Mouse (Mus musculus) MEL (cell line): ENCODE results near the gene Acoxl. TPM values are rescaled to one million over a fixed set of nuclear protein-coding genes. Genes with fewer than 3 reads are reported as not detected.

Experiments
- DNase-seq: peaks from one replicate; pipeline ENCODE4 v3.0.0; 2011; ENCODE audit warnings: low read depth, low spot score
- H3K27ac ChIP-seq: 2 replicates; pipeline ENCODE4 v1.5.1; 2012; ENCODE audit warnings: low read depth, mild to moderate bottlenecking, control low read depth, low read length, moderate library complexity; ENCODE audit not compliant: control insufficient read depth
- H3K27me3 ChIP-seq, 2 experiments: fragments of 150-350 bp in 1 of 2; sonication (generic) in 1 of 2; 2 replicates each; pipeline ENCODE4 v1.6.1; 2012; ENCODE audit warnings: low read length in 2 of 2, mild to moderate bottlenecking in 2 of 2, improper control_type of control experiment in 1 of 2, moderate library complexity in 1 of 2; ENCODE audit not compliant: insufficient read depth in 2 of 2, control insufficient read depth in 1 of 2
- H3K36me3 ChIP-seq, 2 experiments: 2 replicates each; pipeline ENCODE4 v1.6.1; 2012 to 2014; ENCODE audit warnings: low read length in 2 of 2, improper control_type of control experiment in 1 of 2, inconsistent platforms in 1 of 2, mild to moderate bottlenecking in 1 of 2; ENCODE audit not compliant: insufficient read depth in 2 of 2, control insufficient read depth in 1 of 2
- H3K4me1 ChIP-seq, 2 experiments: fragments of 150-350 bp in 1 of 2; sonication (generic) in 1 of 2; 2 replicates each; pipeline ENCODE4 v1.6.1; 2012; ENCODE audit warnings: low read length in 2 of 2, improper control_type of control experiment in 1 of 2, mild to moderate bottlenecking in 1 of 2; ENCODE audit not compliant: insufficient read depth in 2 of 2, control insufficient read depth in 1 of 2
- H3K4me3 ChIP-seq, 2 experiments: fragments of 150-350 bp in 1 of 2; sonication (generic) in 1 of 2; 2 replicates each; pipeline ENCODE4 v1.5.1; 2012; ENCODE audit warnings: low read depth in 2 of 2, low read length in 2 of 2, mild to moderate bottlenecking in 2 of 2, moderate library complexity in 2 of 2, control low read depth in 1 of 2, improper control_type of control experiment in 1 of 2; ENCODE audit not compliant: control insufficient read depth in 1 of 2, insufficient read depth in 1 of 2
- H3K79me2 ChIP-seq: 2 replicates; pipeline ENCODE4 v1.6.1; 2012; ENCODE audit warnings: mild to moderate bottlenecking, low read length, moderate library complexity; ENCODE audit not compliant: control insufficient read depth, poor library complexity, insufficient read depth
- H3K9ac ChIP-seq: 2 replicates; pipeline ENCODE4 v1.6.1; 2012; ENCODE audit warnings: low read depth, mild to moderate bottlenecking, control low read depth, low read length, moderate library complexity; ENCODE audit not compliant: control insufficient read depth, poor library complexity, severe bottlenecking
- H3K9me3 ChIP-seq: fragments of 150-350 bp; sonication (generic); replicated peaks from 2 replicates; pipeline ENCODE4 v1.6.1; 2012; ENCODE audit warnings: mild to moderate bottlenecking, low read length, improper control_type of control experiment, moderate library complexity; ENCODE audit not compliant: insufficient read depth
- BHLHE40 ChIP-seq: IDR thresholded peaks from 2 replicates; pipeline ENCODE4 v1.6.1; 2012; ENCODE audit warnings: low read depth, mild to moderate bottlenecking, inconsistent platforms, low read length, improper control_type of control experiment, borderline replicate concordance
- CHD2 ChIP-seq: IDR thresholded peaks from 2 replicates; pipeline ENCODE4 v1.6.1; 2011; ENCODE audit warnings: low read length, improper control_type of control experiment
- ELF1 ChIP-seq: IDR thresholded peaks from 2 replicates; pipeline ENCODE4 v1.6.1; 2014; ENCODE audit warnings: low read depth, mild to moderate bottlenecking, inconsistent platforms, low read length, improper control_type of control experiment, moderate library complexity
- ETS1 ChIP-seq: IDR thresholded peaks from 2 replicates; pipeline ENCODE4 v1.6.1; 2012; ENCODE audit warnings: low read depth, mild to moderate bottlenecking, inconsistent platforms, low read length, improper control_type of control experiment, moderate library complexity
- KAT2A ChIP-seq: conservative IDR thresholded peaks from 2 replicates; pipeline ENCODE4 v1.6.1; 2012; ENCODE audit warnings: low read depth, low read length, improper control_type of control experiment, inconsistent platforms
- MAFK ChIP-seq: IDR thresholded peaks from 2 replicates; pipeline ENCODE4 v1.6.1; 2011; ENCODE audit warnings: low read depth, mild to moderate bottlenecking, low read length, improper control_type of control experiment, borderline replicate concordance
- MAX ChIP-seq: IDR thresholded peaks from 2 replicates; pipeline ENCODE4 v1.6.1; 2011; ENCODE audit warnings: low read length, improper control_type of control experiment
- MAZ ChIP-seq: IDR thresholded peaks from 2 replicates; pipeline ENCODE4 v1.6.1; 2012; ENCODE audit warnings: low read depth, mild to moderate bottlenecking, inconsistent platforms, low read length, improper control_type of control experiment
- MEF2A ChIP-seq: IDR thresholded peaks from 2 replicates; pipeline ENCODE4 v1.6.1; 2014; ENCODE audit warnings: low read depth, mild to moderate bottlenecking, inconsistent platforms, low read length, improper control_type of control experiment; ENCODE audit not compliant: poor library complexity, insufficient replicate concordance, severe bottlenecking; ENCODE audit errors: extremely low read depth
- MXI1 ChIP-seq: IDR thresholded peaks from 2 replicates; pipeline ENCODE4 v1.6.1; 2011; ENCODE audit warnings: mild to moderate bottlenecking, low read depth, low read length, improper control_type of control experiment
- MYB ChIP-seq: IDR thresholded peaks from 2 replicates; pipeline ENCODE4 v1.6.1; 2011; ENCODE audit warnings: mild to moderate bottlenecking, low read depth, low read length, improper control_type of control experiment
- MYC ChIP-seq: IDR thresholded peaks from 2 replicates; pipeline ENCODE4 v1.6.1; 2011; ENCODE audit warnings: low read depth, mild to moderate bottlenecking, low read length, improper control_type of control experiment, moderate library complexity
- NELFE ChIP-seq: IDR thresholded peaks from 2 replicates; pipeline ENCODE4 v1.6.1; 2011; ENCODE audit warnings: low read depth, low read length, improper control_type of control experiment
- POLR2AphosphoS2 ChIP-seq: IDR thresholded peaks from 2 replicates; pipeline ENCODE4 v1.6.1; 2011; ENCODE audit warnings: low read length, improper control_type of control experiment
- POLR2AphosphoS5 ChIP-seq: IDR thresholded peaks from 2 replicates; pipeline ENCODE4 v1.6.1; 2012; ENCODE audit warnings: low read depth, borderline replicate concordance, mild to moderate bottlenecking, inconsistent platforms, low read length, moderate library complexity, mixed read lengths
- RAD21 ChIP-seq: IDR thresholded peaks from 2 replicates; pipeline ENCODE4 v1.6.1; 2011; ENCODE audit warnings: mild to moderate bottlenecking, low read depth, low read length, improper control_type of control experiment
- RCOR1 ChIP-seq: IDR thresholded peaks from 2 replicates; pipeline ENCODE4 v1.6.1; 2012; ENCODE audit warnings: low read depth, mild to moderate bottlenecking, inconsistent platforms, low read length, improper control_type of control experiment
- SMC3 ChIP-seq: IDR thresholded peaks from 2 replicates; pipeline ENCODE4 v1.6.1; 2011; ENCODE audit warnings: low read depth, low read length, improper control_type of control experiment
- TAL1 ChIP-seq: IDR thresholded peaks from 2 replicates; pipeline ENCODE4 v1.6.1; 2012; ENCODE audit warnings: mild to moderate bottlenecking, inconsistent platforms, low read length, moderate library complexity, mixed read lengths
- TBP ChIP-seq: IDR thresholded peaks from 2 replicates; pipeline ENCODE4 v1.8.0; 2011; ENCODE audit warnings: low read depth, low read length, improper control_type of control experiment
- USF1 ChIP-seq: IDR thresholded peaks from 2 replicates; pipeline ENCODE4 v1.6.1; 2014; ENCODE audit warnings: low read depth, mild to moderate bottlenecking, inconsistent platforms, low read length, improper control_type of control experiment, moderate library complexity
- ZNF384 ChIP-seq: IDR thresholded peaks from 2 replicates; pipeline ENCODE4 v1.6.1; 2012; ENCODE audit warnings: low read depth, mild to moderate bottlenecking, inconsistent platforms, low read length, improper control_type of control experiment
- polyA plus RNA-seq, 2 experiments: library from polyadenylated mRNA; stranded (reverse) in 1 of 2; unstranded in 1 of 2; fragments of >175 nt in 1 of 2; fragments of >200 nt in 1 of 2; gene quantifications; 2 replicates each; pipeline versions ENCODE4 v1.2.1 to v1.2.4; 2012; ENCODE audit warnings: low replicate concordance in 2 of 2, low read depth in 1 of 2; ENCODE audit not compliant: insufficient read length in 2 of 2, insufficient read depth in 1 of 2, missing spikeins in 1 of 2
- total RNA-seq: library from RNA; depleted of rRNA; stranded (reverse); fragments of 300-350 nt; gene quantifications from 2 replicates; pipeline ENCODE4 v1.2.3, GENCODE M21; 2012

Acoxl gene
- total and polyA plus RNA-seq, 3 experiments = 0.31 to 0.39 TPM; not detected in 1

DNA sequence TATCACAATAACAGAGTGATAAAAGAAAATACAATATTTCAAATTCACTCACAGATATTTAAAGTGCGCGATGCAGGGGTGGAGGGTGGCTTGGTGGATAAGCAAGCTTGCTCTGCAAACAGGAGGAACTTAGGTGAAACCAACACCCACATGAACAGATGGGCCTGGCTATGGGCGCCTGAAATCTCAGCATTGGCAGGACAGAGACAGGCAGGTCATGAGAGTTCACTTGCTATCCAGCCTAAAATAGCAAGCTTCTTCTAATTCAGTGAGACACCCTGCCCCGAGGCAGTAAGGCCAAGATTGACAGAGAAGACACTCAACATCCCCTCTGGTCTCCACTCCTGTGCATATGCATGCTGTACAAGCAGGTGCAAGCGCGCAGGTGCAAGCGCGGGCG is 263.4 kb downstream of the Acoxl start:
- no peaks in the 10 kb centered on the region for H3K9me3 ChIP-seq
- no peaks in the 10 kb centered on the region for H3K79me2 ChIP-seq
- H3K36me3 ChIP-seq = no peaks in the 10 kb centered on the region; a peak in 1 of 4 replicates
- H3K4me3 ChIP-seq = no peak overlapping the region
- H3K4me1 ChIP-seq = peaks cover 0 to 5% of the 10 kb centered on the region in 2 experiments; a peak in 1 of 4 replicates
- H3K27me3 ChIP-seq = no peaks in the 10 kb centered on the region
- H3K27ac ChIP-seq = no peak overlapping the region
- TF ChIP-seq RCOR1 (no peak), CHD2 (no peak), MYB (no peak)
- DNase-seq = no peak
- H3K9ac ChIP-seq = no peak overlapping the region

DNA sequence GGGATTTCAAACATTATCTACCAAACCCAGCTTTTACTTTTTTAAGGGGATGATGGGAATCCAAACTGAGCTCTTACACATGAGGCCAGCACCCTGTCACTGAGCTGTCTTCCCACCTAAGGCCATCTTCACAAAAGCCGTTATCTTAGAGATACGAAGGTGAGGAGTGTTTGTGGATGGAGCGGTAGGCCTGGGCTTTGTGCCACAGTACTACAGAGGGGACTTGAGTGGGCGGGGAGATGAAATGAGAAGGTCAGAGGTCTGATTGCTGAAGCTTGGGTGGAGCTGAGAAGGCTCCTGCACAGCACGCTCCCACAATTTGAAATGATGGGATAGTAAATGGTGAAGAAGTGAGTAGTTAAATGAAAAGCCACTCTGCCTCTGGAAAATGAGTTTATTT is 266.1 kb downstream of the Acoxl start:
- Histone ChIP-seq H3K9me3 (no peaks in the 10 kb centered on the region), H3K9ac (no peak overlapping the region), H3K4me3 (no peak overlapping the region), H3K36me3 (no peaks in the 10 kb centered on the region; a peak in 1 of 4 replicates), H3K4me1 (peaks cover 0 to 5% of the 10 kb centered on the region in 2 experiments; a peak in 1 of 4 replicates), H3K79me2 (no peaks in the 10 kb centered on the region), H3K27ac (no peak overlapping the region), H3K27me3 (no peaks in the 10 kb centered on the region)
- TF ChIP-seq MAZ = no peak
- no peak for TF ChIP-seq SMC3
- no peak for TF ChIP-seq POLR2AphosphoS5
- no peak for TF ChIP-seq KAT2A
- TF ChIP-seq TBP = no peak
- TF ChIP-seq NELFE = no peak
- TF ChIP-seq TAL1 = no peak
- no peak for TF ChIP-seq ETS1
- DNase-seq = no peak

- peaks cover 0 to 5% of the 10 kb centered on the region in 2 experiments; a peak in 1 of 4 replicates for H3K4me1 ChIP-seq
- no peaks in the 10 kb centered on the region for H3K9me3 ChIP-seq
- H3K27ac ChIP-seq = no peak overlapping the region
- no peak for DNase-seq
- H3K27me3 ChIP-seq = no peaks in the 10 kb centered on the region; a peak in 1 of 4 replicates
- no peaks in the 10 kb centered on the region for H3K79me2 ChIP-seq
- no peak for TF ChIP-seq USF1
- TF ChIP-seq MEF2A = no peak
- TF ChIP-seq POLR2AphosphoS2 = no peak
- TF ChIP-seq KAT2A = no peak
- TF ChIP-seq ZNF384 = no peak
- TF ChIP-seq MAFK = no peak
- TF ChIP-seq MXI1 = no peak
- TF ChIP-seq MYC = no peak
- TF ChIP-seq MAX = no peak
- no peak for TF ChIP-seq TAL1
- no peak for TF ChIP-seq BHLHE40
- TF ChIP-seq RCOR1 = no peak
- no peak for TF ChIP-seq ELF1
- no peak for TF ChIP-seq TBP
- no peak for TF ChIP-seq CHD2
- no peak for TF ChIP-seq ETS1
- TF ChIP-seq RAD21 = no peak
- H3K9ac ChIP-seq = no peak overlapping the region
- no peak overlapping the region for H3K4me3 ChIP-seq
- no peaks in the 10 kb centered on the region; a peak in 1 of 4 replicates for H3K36me3 ChIP-seq
Measured at GRCm38 (mm10) chr2:128105651-128106050, 267.0 kb downstream of the Acoxl start.
